Mouse (Mus musculus): Measurements from ENCODE around the gene Enox1.
A peak's percentile ranks its signal among the peaks of the same experiment; 100 is the strongest.

Gene Enox1

DNA sequence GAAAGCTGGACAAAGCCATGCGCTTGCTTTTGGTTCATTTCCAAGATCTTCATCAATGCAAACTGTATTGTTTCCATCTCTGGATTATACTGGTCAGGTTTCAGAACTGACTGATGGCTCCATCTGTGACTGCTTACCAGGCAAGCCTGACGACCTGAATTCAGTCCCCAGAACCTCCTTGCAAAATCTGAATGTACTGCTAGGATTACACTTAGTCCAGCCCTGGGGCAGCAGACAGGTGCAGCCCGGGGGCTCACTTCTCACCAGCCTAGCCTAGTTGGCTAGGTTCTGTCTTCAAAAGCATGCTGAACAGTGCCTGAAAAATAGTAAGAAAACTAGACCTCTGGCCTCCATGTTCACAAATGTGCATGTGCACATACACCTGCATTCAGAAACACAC, 481.6 kb downstream of the Enox1 start:
- no peak for DNase-seq

- DNase-seq = no peak
These were observed 482.1 kb downstream of the Enox1 start for GRCm38 (mm10) chr14:77638616-77639015.

GRCm38 (mm10) chr14:77639586-77639985, 483.0 kb downstream of the Enox1 start:
- no peak for DNase-seq

DNA sequence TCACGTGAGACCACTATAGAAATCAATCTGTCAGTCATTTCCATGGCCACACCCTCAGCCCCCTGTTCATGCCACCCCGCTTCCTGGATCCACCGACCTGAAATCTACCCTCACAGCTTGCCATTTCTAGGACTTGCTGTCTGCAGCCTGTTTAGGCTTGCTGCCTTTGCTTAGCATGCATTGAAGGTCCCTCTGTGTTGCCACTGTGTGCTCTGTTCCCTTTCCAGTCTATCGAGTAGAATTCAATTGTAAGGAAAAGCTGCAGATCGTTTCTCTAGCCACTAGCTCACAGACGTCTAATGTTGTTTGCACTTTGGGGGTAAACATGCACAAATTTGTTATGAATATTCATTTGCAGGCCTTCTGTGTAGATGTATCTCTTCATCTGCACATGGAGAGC, 485.8 kb downstream of the Enox1 start:
- no peak for DNase-seq

- no peak for DNase-seq
These were observed 489.6 kb downstream of the Enox1 start for GRCm38 (mm10) chr14:77646196-77646595.

- DNase-seq = no peak
These were observed 490.5 kb downstream of the Enox1 start for GRCm38 (mm10) chr14:77647017-77647416.

- DNase-seq = no peak
These were observed 491.7 kb downstream of the Enox1 start for GRCm38 (mm10) chr14:77648305-77648704.

DNA sequence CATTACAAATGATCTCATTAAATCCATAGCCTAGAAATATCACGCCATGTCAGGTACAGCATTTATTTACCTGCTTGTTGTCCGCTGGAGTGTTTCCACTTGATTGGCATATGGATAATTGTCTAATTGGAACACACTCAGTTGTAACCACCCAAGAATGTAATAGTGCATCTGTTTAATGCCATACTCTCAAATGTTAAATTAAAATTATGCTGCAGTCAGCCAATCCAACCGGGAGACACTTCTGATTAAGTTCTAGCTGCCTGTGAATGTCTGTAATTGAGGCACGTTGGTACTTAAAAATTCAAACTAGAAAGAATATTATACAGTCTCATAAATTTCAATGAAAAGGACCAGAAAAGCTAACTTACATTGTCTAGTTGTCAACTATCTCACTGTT, 502.2 kb downstream of the Enox1 start:
- DNase-seq = no peak

GRCm38 (mm10) chr14:77662273-77662672, 505.7 kb downstream of the Enox1 start:
- no peak for DNase-seq

DNA sequence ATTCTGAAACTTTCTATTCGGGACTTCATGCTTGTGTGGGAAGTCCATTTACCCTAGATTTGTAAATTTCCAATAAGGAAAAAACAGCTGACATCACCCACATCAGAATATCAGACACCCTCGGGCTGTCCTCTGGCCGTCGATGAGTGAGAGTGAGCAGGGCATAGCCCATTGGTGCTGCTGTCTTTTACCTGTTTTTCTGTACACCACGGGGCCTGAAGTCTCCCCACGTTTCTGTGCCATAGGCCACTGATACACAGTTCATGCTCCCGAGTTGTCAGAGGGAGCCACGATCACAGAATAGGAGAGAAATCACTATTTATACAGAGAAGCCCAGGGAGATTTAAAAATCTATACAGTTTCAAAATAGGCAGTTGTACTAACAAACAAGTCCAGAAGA, 506.4 kb downstream of the Enox1 start:
- DNase-seq = no peak

GRCm38 (mm10) chr14:77668096-77668495, 511.5 kb downstream of the Enox1 start:
- no peak for DNase-seq

GRCm38 (mm10) chr14:77669494-77669893, 512.9 kb downstream of the Enox1 start:
- DNase-seq = no peak

GRCm38 (mm10) chr14:77670945-77671344, 514.4 kb downstream of the Enox1 start:
- no peak for DNase-seq

DNA sequence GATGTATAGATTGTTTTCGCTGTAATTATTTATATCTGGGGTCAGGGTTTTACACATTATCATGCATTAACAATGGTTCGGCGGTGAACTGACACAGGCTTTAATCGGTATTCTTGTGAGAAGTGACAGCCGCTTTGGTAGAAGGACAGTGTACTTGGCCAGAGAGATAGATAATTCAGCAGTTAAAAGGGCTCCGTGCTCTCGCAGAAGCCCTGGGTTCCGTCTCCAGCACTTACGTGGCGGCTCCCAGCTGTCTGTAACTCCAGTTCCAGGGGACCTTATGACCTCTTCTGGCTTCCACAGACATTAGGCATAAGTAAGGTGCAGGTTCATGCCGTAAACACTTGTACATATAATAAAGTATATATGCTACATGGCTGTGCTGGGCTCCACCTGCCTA, 515.4 kb downstream of the Enox1 start:
- DNase-seq = no peak

DNA sequence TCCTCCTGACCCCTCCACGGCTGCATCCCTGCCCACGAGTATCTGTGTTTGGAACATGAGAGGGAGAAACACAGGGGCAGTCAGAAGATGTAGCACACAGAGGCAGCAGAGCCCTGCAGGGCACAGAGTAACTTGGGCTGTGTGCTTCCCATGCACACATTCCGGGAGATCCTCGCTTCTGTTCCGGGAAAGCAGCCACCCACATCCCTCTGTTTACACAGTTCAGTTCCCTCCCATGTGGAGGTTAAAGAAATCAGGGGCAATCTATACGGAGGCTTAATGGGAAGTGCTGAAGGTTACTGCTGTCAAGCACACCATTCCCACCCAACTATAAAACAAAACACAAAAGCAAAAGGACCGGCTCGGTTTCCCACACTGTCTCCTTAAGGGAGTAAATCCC, 516.6 kb downstream of the Enox1 start:
- no peak for DNase-seq

DNA sequence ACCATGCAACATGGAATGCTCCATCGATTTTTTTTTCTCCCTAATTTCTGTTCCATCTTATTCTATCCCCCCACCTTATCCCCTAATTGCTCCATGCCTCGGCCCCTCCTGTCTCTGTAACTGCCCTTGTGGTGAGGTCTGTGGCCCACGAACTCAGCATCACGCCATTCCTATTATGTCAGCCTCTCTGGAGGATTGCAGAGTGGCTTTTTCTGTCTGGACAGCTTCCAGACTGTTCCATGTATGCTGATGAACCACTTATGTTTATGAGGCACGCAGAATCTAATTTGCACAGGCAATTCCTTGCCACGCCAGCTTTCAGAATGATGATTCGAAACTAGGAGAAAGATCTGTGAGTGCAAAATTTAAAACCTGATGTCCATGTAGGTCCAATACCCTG, 521.4 kb downstream of the Enox1 start:
- no peak for DNase-seq

- DNase-seq = peak; percentile 1
These were observed 523.3 kb downstream of the Enox1 start for GRCm38 (mm10) chr14:77679877-77680276.

DNA sequence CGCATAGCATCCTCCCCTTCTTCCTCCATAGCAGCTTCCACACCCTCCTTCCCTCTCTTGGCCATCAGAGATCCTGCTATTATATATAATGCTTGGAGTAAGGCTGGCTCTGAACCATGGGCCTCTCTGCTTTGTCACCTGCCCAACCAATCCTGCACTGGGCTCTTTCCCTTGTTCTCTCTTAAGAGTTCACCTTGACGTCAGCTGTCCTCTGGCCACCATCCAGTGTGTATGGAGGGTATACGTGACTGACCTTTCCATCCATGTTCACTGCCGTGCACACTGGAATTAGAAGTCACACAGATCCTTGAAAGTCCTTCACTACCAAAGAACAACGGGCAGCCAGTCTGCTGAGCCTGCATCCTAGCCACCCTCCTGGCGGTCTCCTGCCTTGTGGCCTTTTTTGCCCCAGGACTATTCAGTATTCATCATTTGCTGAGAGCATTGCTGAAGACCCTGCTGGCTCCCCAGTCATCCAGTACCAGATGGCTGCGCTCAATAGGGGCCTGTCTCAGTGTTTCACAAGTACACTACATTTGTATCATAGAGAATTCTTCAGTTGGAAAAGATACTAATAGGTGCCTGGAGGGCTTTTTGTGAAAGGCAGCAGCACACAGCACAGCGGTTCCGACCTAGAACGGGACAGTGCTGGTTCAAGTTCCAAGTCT, 526.5 kb downstream of the Enox1 start:
- no peak for DNase-seq

DNA sequence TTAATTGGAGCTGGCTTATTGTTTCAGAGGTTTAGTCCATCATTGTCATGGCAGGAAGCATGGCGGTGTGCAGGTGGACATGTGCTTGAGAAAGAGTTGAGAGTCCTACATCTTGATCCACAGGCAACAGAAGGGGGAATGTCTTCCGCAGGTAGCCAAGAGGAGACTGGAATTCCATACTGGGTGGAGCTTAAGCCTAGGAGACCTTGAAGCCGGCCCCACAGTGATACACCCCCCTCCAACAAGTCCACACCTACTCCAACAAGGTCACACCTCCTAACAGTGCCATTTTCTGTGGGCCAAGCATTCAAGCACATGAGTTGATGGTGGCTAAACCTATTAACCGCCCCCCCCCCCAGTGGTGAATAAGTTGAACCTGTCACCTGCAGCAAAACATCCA, 533.3 kb downstream of the Enox1 start:
- DNase-seq = no peak

DNA sequence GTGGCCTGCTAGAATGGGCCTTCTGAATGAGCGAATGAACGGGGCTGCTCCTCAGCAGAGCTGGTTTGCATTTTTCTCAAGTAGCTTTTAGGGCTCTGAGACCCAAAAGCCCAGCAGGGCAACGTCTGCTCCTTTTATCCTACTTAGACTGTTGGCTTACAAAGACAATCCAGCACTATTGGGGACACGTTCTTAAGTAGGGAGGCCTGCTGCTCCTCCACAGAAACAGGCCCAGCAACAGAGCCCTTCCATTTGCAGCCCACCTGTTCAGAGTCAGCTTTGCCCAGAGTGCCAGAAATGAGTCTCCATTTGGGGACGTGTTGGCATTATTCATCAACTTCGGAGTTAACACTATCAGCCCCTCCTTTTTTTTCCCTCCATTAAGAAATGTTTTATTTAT, 548.4 kb downstream of the Enox1 start:
- DNase-seq = no peak

- no peak for DNase-seq
These were observed 550.1 kb downstream of the Enox1 start for GRCm38 (mm10) chr14:77706511-77707246.

DNA sequence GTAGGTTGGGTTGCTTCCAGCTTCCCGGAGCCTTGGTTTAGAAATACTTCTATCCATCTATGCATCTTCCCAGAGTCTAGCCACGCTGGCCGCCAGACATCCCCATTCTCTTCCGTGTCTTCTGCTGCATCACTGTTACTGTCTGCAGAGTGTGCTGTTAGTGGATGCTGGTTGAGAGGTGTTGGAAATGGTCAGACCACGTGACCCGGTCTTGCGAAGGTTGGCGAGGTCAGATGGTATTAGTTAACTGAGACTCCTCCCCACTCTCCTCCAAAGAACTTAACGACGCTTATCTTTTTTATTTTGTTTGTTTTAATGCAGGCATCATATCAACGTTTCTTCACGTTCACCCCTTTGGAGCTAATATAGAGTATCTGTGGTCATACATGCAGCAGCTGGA, 550.7 kb downstream of the Enox1 start:
- DNase-seq = no peak

DNA sequence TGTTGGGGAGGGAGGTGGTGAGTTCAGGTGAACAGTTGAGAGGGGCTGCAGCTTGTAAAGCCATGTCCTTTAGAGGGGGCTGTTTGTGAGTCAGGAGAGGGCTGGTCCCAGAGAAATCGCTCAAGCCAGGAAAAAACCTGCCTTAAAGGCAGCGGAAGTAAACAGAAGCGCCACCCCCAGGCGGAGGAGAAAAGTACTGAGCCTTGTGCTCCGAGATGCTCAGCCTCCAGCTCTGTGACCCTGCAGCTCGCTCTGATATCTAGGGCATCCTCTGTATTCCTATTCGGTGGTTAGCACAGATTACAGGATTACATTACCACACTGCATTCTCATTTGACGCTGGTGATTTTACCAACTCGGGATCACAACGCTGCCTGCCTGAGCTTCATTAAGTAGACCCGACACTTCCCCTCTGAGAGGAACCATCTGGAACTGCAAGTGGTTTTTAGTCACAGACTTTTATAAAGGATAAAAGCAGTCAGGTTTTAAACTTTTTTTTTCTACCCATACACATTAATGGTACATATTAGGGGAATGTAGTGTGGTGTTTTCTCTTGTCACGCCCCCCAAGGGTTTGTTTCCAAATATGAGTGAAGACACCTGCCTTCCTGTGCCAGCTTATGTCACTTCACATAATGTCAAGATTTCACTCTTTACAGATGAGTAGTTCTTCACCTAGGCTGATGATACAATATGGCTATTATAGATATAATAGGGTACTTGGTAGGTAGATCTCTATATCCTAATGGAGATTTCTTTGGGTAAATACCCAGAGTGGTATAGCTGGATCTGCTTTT, 552.0 kb downstream of the Enox1 start:
- DNase-seq = peak; percentile 1

All from kidney, adult 9 months (tissue).